Mouse (Mus musculus): ENCODE measurements at regions not wholly inside any gene's neighbourhood (a gene's known extent, or its start where the extent isn't known, plus 50 kb on each side); places are given as distances from the start of the nearest gene placed in this dataset.

DNA sequence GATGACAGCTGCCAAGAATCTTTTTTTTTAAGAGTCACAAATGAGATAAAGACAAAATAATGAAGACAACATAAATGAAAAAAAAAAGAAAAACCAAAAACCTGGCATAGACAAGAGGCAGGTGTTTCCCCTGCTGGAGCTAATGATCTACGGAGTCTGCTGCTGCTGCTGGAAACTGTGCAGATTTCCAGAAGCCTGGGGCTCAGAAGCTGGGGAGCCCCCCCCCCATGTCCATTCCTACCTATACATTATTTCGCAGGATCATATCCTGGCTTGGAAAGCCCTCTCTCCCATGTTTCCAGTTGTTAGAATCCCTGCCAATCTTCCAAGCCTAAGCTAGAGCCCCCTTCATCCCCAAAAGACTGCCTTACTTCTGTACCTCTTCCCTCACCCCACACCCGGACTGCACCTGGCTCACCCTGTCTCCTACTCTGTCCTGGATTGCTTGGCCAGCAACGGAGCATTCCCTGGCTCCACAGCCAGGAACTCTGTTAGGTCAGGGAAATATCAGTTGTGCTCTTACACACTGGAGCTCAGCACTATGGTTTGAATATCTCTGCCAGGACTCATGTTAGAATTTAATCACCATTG, 218.6 kb upstream of the Six2 start:
- TF ChIP-seq CTCF (IDR thresholded peaks at IDR 0.05; ENCODE audit: low read depth) (no peak), EP300 (IDR thresholded peaks at IDR 0.05; ENCODE audit: low read depth) (no peak)
